Mouse (Mus musculus): ENCODE results near the gene Rassf5.

Rassf5 gene

DNA sequence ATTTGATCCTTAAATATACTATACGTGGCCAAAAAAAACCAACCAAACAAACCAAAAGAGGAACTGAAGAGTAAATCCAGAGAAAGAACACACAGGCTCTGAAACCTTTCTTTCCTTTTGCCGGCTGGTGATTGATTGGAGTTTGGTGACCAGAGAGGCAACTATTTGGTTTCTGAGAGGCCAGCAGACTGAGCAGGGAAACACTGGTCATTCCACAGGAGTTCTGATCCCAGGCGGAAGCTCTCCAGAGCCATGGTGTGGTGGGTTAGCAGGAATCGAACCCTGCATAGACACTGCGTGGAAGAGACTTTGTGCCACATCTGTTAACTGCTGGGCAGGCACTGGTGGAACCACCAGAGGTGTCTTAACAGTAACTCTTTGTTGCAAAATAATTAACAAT is 67.0 kb downstream of the Rassf5 start:
- 76% methylated on average over 5 of the region's 5 CpGs for WGBS

DNA sequence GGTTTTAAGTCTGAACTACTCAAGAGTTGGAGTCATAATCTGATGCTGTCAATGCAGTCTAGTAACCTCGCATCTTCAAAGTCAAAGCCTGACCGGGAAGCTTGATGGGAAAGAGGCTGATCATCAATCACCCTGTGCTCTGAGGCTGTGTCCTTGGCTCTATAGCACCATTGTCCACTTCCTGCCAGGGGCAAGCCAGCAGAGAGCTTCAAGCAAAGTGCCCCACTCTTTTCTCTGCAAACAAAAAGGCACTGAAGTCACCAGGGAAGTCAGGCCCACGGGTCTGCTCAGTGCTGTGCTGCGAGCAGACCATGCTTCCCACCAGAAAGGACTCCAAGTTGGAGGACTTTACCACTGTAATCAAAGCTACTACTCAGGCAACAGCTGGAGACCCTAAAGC is 67.8 kb downstream of the Rassf5 start:
- WGBS: 73% methylated on average over 4 of the region's 4 CpGs

DNA sequence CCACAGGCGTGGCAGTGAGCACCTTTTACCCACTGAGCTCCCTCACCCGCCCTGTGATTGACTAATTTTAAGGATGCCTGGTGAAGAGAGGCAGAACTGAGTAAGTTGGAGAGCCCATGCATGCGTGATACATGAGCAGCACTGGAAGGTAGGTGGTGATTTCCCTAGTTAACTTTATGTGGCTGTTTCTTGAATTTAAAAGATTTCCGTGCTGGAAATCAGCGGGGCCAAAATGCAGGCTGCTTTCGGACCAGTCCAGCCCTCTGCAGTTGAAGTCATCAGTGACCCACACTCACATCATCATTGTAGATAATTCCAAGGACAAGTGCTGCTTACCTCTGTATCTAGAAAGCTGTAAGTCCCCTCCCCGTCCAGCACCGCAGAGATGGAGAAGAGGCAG is 69.2 kb downstream of the Rassf5 start:
- WGBS: 83% methylated on average over 8 of the region's 8 CpGs

DNA sequence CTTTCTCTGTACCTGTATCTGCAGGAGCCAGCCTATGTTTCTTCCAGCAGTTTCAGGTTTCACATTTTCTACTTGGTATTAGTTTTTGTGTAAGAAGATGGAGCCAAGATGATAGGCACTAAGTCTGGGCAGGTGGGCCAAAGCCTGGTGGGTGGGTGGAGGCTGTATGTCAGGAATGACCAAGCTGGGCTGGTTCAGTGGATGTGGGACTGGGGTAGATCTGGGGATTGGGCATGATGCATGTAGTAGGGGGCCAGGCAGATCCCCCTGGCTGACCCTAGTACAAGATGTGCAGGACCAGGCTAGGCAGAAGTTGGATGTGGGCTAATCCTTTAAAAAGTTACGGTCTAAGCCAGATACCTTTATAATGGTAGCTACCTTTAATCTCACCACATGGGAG is 69.9 kb downstream of the Rassf5 start:
- WGBS: 93% methylated on average over 1 of the region's 1 CpGs

DNA sequence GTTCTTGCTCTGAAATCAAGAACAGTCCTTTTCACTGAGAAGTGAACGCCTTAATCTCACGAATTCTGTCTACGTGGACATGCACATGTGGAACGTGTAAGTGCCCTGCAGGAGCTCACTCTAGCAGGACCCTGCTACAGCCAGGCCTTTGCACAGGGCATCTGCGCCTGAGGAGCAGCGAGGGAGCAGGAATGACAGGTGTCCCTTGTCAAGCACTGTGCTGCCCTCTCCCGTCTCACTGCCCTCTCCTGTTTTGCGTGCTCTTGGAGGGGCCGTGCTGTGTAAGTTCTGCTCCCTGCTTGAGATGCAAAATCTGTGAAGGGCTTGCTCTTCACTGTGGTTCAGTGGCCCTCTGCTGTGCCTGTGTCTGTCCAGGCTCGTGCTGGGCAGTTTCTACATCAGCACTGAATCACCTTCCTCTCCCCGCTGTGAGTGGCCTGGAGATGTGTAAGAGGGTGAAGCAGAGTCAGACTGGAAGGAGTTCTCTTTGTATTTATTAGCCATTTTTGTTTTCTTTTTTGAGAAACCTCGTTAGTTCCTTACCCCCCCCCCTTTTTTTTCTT is 70.7 kb downstream of the Rassf5 start:
- WGBS: 79% methylated on average over 12 of the region's 12 CpGs

DNA sequence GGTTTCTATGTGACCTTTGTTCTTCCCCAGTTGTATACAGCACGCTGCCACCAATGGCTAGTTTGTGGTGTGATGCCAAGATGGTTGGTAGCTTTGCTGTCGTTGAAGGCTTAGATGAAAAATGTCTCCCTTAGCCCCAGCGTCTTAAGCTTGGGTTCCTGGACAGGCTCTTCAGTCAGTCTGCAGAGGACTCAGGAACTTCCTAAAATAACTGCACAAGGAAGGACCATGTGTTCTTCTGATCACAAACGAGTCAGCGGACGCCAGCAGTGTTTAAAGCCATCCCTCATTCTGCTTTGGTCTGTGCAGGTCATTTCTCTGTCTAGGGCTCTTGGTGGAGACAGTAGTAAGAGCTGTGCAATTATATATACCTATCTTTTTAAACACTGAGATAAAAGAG is 71.2 kb downstream of the Rassf5 start:
- WGBS: 40% methylated on average over 6 of the region's 6 CpGs

DNA sequence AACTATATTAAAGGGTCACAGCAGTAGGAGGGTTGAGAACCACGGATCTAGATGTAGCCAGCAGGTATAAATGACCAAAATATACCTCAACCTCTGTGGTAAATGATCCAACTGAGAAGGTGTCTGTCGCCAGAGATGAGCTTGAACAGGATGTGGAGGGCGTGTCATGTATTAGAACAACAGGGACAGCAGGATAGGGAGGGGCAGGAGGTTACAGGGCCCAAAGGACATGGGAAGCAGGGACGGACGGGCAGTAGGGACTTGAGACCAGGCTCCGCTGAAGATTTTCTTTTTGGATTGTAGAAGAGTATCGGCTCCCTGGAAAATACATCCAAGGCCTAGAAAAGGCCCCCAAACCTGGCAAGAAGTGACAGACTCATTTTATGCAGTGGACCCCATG is 72.1 kb downstream of the Rassf5 start:
- WGBS: 85% methylated on average over 7 of the region's 7 CpGs

DNA sequence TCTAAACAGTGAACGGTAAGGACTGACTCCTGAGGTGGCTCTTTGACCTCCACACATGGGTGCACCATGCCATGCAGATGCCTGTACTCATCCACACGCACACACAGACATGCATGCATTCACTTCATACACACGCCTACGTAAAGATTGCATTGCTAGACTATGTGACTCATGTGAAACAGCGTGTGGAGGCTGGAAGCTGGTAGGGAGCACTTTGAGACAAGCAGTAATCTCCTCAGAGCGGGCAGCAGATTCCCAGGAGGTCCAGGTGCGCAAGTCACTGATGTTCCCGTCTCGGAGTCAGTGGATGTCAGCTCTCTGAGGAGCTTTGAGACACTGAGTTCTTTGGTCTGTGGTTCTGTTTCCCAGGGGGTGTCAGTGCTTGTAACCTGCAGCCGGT is 77.4 kb downstream of the Rassf5 start:
- 72% methylated on average over 10 of the region's 10 CpGs for WGBS

DNA sequence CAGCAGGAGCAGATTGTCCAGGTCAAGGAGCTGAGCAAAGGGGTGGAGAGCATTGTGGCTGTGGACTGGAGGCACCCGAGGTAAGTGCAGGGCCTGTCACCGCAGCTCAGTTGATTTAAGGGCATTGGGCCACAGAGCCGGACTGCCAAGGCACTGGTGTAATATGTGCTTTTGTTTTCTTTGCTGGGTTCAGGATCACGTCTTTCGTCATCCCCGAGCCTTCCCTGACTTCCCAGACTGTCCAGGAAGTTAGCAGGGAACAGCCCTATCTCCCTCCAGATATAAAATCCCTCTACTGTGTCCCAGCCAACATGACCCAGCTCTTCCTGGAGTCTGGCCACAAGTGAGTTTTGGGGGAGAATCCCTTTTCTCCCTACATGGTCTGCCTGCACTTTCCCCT is 80.6 kb downstream of the Rassf5 start:
- WGBS: 94% methylated on average over 6 of the region's 6 CpGs

DNA sequence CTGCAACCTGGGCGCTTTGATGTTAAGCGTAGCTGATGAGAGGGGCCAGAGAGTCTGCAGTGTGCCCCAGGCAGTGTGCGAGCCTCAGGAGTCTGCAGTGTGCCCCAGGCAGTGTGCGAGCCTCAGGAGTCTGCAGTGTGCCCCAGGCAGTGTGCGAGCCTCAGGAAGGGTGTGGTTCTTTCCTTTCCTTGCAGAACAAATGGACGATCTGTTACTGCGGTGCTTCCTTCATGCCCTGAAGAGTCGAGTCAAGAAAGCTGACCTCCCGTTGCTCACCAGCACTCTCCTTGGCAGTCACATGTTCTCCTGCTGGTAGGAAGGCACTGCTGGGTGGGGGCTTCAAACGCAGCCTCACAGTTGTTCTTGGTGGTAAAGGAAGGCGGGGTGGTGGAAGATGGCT is 84.0 kb downstream of the Rassf5 start:
- WGBS: 73% methylated on average over 11 of the region's 11 CpGs

DNA sequence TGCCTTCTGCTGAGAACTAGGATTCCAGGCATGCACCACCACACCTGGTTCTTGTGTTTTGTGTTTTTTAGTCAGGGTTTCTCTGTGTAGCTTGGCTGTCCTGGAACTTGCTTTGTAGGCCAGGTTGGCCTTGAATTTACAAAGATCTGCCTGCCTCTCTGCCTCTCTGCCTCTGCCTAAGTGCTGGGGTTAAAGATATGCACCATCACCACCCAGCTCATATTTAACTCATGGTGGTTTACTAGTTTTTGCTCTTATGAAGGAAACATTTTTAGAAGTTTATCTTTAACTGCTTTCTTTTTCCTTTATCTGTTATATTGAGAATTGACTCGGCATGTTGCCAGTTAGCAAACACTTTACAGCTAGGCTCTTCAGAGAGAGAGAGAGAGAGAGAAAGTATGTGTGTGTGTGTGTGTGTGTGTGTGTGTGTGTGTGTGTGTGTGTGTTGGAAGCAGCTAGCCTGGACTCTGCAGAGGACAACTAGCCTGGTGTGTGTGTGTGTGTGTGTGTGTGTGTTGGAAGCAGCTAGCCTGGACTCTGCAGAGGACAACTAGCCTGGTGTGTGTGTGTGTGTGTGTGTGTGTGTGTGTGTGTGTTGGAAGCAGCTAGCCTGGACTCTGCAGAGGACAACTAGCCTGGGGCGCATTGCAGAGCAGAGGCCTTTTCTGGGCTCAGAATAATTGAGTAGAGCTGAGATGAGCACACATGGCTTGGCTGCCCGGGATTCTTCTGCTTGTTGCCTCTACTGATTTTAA is 85.3 kb downstream of the Rassf5 start:
- 85% methylated on average over 3 of the region's 3 CpGs for WGBS

DNA sequence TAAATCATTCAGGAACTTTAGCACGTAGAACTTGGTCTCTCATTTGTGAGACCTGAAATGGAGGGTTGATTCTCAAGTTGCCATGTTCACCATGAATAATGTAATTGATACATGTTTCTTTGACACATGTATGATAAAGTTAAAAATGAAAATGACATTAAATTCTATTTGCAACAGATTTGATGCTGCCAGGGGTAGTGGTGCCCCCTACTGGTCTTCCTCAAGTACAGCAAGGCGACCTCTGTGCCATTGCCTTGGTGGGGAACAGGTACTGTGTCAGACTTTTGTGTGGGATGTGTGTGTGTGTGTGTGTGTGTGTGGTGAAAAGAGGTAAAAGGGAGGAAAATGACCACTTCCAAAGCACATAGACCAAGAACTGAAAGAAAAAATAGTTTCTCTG is 89.6 kb downstream of the Rassf5 start:
- 54% methylated on average over 2 of the region's 2 CpGs for WGBS

DNA sequence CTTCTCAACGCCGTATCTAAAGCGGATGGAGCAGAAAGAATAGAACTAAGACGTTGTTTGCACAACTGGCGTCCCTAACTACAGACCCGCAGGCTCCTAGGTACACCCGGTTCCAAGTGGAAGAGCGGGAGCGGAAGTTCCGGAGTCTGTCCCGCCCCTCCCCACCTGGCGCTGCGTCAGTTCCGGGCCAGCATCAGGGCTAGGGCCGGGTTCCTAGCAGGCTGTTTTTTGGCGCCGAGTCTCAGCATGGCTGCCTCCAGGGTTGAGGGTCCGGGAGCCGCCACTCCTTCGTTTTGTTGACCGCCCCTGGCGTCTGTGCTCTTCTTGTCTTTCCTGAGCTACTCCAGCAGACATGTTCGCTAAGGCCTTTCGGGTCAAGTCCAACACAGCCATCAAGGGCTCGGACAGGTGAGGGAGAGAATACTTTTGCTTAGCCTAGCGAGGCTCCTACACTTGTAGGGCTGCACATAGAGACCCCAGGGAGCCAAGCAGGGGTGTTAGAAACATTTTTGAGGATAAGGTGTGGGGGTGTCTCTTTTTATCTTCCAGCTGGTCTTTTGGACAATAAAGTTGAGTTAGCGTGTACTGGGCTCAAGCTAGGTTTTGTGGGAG is 91.9 kb downstream of the Rassf5 start, which contains the start of gene Eif2d:
TSS of gene Eif2d (plus strand) at position 164 of the 612 bp plus-strand sequence.
- WGBS: under 1% methylated on average over 27 of the region's 27 CpGs

DNA sequence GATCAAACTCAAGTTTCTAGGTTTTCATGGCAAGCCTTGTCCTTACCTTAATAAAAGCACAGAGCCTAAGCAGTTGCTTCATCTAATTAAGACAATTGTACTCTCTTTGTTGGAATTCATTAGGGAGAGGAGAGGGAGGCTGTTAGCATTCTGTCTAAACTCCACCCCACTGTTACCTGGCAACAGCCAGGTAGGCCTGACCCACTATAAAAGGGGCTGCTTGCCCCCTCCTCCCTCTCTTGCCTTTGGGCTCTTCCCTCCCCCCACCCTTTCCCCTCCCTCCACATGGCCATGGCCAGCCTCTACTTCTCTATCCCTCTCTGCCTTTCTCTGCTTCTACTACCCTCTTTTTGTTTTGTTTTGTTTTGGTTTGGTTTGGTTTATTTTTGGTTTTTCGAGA is 95.6 kb downstream of the Rassf5 start:
- 84% methylated on average over 1 of the region's 1 CpGs for WGBS

DNA sequence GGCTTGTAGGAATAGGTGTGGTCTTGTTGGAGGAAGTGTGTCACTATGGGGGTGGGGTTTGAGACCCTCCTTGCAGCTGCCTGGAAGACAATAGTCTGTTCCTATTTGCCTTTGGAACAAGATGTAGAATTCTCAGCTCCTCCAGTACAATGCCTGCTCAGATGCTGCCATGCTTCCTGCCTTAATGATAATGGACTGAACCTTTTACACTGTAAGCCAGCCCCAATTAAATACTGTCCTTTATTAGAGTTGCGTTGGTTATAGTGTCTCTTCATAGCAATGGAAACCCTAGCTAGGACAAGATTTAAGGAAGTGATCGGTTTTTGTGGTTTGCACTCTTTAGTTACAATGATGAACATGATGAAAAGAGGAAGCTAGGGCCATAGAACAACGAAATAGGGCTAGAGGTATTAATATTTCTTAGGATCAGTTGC is 98.9 kb downstream of the Rassf5 start:
- WGBS: 79% methylated on average over 3 of the region's 3 CpGs

DNA sequence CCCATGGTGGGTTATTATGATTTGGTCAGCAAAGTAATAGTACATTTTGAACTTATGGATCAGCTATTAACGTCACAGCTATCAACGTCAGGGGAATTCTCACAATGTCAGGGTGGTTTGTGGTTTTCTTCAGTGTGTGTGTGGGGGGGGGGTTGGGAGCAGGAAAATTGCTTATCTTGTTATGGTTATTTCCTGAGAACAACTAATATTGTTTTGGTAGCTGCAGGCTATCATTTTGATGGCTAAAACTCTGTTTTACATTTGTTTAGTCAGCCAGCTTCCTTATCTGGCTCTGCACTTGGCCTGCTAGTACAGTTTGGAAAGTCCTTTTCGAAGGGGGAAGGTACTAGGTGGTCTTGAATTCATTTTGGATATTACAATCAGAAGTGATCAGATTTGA is 99.8 kb downstream of the Rassf5 start:
- WGBS: 95% methylated on average over 3 of the region's 3 CpGs

DNA sequence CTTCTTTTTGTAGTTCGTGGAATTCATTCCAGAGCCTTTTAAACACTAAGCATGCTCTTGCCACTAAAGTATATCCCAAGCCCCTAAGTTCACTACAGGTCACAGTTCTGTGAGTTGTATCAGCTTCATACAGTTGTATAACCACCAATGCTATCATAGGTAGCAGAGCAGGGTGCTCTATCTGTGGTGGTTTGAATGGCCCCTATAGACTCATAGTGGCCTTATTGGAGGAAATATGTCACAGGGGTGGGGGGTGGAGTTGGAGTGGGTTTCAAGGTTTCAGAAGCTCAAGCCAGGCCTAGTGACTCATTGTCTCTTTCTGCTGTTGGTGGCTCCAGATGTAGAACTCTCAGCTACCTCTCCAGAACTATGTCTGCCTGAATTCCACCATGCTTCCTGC is 102.6 kb downstream of the Rassf5 start:
- WGBS: 96% methylated on average over 1 of the region's 1 CpGs

DNA sequence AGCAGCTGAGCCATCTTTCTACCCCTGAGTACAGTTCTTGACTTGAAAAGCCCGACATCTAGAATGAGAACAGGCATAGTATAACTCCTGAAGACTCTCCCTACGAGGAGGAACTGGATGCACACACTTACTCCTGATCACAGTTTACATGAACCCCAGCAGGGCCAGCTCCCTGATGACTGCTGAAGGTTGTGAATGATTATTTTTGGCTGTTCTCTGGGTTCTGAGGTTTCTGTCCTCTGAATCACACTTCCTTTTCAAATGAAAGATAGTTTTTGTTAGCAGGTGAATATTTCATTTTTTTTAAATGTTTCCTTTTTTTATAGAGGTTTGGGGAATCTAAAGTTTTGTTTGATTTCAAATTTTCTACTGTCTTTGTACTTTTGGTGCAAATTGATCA is 103.6 kb downstream of the Rassf5 start:
- 72% methylated on average over 2 of the region's 2 CpGs for WGBS

DNA sequence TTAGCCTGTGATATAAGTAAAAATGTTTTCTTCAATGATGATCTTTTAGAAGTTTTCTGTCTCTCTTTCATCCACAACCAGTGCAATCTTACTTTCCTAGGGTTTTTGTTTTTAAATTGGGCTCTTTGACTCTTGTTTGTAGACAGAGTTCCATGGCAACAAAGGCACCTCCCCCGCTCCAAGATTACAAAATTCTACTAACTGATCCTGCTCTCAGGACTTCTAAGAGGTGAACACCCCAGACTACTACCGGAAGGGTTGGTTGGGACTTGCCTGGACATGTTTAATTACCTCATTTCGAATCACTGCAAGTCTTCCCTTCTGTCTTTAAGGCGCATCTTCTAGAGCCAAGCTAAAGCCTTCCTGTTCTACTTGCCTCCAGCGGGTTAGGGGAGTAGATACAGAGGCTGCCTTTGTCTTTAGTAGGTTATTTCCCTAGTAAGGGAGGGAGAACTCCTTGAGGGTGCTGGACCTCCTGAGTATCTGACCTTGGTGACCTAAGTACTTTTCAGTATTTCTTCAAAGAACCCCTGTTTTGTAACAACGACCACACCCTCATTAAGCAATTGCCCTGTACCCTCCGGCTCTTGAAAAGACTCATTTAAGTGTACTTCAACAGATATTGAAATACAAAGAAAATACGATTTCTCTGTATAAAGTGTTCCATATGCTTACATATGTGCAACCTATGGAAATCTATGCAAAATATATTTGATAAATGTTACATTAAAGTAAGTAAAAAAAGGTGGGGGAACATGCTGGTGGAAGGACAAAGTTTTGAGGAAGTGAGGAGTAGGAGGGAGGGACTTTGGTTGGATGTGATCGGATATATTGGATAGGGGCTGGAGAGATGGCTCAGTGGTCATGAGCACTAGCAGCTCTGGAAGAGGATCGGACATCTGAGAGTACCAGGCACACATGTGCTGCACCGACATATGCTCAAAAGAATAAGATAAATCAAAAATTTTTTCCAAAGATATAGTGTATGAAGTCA is 105.7 kb downstream of the Rassf5 start:
- 69% methylated on average over 11 of the region's 11 CpGs for WGBS

DNA sequence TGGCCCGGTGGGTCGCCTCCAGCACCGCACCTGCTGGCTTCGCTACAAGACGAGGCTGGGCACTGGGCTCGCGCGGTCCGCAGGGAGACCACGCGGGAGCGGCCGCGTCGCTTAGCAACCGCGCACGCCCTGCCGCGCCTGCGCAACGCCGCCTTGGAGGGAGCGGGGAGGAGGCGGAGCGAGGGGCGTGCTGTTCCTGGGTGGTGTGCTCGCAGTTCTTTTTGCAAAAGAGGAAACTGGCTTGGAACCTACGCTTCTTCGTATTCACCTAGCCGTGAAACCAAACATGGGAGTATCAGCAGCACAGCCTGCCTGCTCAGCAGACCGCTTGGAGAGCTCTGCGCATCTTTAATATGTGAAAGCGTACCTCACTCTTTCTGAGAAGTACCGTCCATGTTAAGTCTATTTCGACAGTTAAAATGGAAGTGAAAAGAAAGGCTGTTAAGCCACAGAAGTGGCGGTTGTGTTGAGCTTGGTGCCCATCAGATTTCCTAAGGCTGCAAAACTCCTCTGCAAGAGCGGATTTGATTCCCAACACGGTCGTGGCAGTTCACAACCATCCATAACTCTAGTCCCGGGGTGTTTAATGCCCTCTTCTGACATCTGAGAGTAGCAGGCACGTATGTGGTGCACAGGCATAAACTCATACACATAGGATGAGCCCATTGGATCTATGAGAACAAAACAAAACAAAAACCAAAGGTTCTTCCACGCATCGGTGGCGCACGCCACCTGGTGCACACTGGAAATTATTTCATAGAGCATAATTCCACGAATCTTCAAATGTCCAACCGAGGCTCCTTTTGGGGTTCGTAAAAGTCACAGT is 106.7 kb downstream of the Rassf5 start, which contains the start of gene Dyrk3:
TSS of gene Dyrk3 (minus strand) at position 150 of the 826 bp plus-strand sequence.
- 3% methylated on average over 49 of the region's 49 CpGs for WGBS

DNA sequence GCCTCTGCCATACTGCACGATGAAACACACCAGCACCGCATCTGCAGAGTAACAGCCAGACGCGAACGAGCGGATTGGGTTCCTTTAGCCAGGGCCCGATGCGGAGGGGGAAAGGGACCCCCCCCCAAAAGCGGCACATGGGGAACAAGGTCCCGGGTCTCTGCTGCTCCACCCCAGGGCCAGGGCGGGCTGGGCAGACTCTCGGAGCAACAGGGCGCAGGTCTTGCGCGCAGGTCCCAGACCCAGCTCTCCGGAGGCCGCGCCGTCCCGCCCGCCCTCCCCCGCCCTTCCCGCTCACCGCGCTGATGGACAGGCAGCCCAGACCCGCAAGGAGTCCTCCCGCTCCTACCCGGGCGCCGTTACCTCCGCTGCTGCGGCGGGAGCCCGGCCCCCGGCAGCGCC is 107.3 kb downstream of the Rassf5 start:
- 2% methylated on average over 30 of the region's 36 CpGs for WGBS

All from cerebral cortex, adult 2 months (tissue).